Mouse (Mus musculus): ENCODE data around the gene Ppfibp2. TPM values are rescaled to one million over a fixed set of nuclear protein-coding genes. Genes with fewer than 3 reads are reported as not detected.

Ppfibp2 gene
- total RNA-seq, 2 experiments from 2014 or later, result 8.1 to 9.7 TPM

DNA sequence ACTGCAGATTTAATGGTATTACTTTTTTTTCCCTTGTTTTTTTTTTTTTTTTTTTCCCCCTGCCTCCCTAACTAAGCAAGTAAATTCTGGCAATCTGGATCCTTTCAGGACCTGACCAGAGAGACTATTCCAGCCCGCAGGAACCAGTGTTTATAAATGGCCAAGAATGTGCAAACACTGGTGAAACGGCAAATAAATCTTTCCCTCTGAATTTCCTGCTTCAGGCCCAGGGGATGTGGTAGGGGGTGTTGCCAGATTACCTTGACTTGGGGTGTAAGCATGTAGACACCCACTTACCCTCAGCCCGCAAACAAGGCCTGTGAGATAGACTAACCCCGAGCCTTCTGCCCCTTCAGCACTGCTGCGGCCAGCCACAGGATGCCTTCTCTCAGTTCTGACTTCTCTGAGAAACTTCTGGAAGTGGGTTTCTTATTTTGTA, 66.9 kb downstream of the Ppfibp2 start:
- no peak for DNase-seq (ENCODE audit: low spot score in 2 of 2)

DNA sequence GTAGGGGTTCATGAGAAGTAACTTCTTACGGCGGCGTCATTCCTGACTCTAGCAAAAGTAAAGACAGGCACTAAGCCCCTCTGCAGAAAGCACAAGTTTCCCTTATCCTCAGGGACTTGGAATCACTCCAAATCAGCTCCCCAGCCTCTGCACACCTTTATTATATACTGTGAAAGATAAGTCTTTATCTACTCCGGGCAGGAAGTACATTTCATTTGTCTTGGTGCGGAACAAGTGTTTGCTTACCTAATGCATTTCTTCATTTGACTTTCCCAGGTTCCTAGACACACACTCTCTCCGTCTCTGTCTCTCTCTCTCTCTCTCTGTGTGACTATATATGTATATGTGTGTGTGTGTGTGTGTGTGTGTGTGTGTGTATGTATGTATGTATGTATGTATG, 68.6 kb downstream of the Ppfibp2 start:
- DNase-seq (ENCODE audit: low spot score in 2 of 2), result no peak

DNA sequence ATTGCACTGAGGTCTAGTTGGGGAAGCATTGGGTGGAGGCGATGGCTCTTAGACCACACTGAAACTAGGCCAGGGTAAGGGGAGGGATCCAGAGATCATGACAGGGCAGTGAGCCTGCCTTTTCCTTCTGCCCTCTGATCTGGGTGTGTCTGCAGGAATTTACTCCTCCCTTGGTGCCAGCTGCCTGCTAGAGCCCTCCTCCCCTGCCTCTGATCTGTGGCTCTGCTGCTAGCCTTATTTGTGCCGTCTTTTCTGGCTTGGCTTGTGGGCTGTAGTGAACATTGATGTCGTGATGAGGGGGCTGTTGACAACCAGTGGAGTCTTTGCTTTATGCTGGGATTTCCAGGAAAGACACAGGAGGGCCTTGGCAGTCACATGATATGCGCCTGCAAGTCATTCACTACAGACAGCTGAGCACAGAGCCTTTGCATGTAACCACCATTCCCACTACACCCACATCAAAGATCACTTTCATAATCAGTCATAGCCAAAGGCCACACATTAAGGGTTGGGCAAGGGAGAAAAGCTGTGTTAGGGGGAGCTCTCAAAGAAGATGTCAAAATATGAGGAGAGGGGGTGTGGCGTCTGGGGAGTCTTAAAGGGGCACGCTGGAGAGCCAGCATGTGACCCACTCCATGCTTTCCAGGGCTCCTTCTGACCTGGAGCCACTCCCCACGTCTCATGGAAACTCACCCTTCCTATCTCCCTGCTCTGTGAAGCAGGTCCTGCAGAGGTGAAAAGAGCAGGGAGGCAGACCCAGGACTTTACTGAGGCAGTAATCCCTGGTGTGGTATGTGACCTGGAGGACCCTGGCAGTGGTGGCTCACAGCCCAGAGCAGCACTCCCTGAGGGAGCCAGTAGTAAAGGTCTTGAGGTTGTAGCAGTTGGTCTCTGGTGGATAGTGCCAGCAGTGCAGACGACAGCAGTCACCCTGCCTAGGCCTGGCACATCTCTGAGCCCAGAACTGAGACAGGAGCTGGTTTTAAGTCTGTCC, 69.4 kb downstream of the Ppfibp2 start:
- no peak for DNase-seq (ENCODE audit: low spot score in 2 of 2)

DNA sequence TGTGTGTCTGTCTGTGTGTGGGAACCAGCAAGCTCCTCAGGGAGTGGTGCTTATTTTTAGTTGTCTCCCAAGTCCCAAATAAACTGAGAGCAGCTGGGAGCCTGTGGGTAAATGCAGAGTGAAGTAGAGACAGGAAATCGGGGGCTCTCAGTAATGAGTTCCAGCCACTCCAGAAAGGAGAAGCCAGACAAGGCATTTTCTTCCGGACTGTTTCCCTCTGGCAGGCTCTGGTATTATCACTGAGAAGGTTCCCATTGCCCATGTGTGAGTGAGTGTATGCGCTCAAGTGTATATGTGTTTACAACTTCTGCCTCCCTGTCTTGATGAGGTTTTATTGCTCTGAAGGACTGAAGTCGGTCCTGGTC, 70.2 kb downstream of the Ppfibp2 start:
- peak in 1 of 2 experiments; percentile 15 for DNase-seq (ENCODE audit: low spot score in 2 of 2)

DNA sequence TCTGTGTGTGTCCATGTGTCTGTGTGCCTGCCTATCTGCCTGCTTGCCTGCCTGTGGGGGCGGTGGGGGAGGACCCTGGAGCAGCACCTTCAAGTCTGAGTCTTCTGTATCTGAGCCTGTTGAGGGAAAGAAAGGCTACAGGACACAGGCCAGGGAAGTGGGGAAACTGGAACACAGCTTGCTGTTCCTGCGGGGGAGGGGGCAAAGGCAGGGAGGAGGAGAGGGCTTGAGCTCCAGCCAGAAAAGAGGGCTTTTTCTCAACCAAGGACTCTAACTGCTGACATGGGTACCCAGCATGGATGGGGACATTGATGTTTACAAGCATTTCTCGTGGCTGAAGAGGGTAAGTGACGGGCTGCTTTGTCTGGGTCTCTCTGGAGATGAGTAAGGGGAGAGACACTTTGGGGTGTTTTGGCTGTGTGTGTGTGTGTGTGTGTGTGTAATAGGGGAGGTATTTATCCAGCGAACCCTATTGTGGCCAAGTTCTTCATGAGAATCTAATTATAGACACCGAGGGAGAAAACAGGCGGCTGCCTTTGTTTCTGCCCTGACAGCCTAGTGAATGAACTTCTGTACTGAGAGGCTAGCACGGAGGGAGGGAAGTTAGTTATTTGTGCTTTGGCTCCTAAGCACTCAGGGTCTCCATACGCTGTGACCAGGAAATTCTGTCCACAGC, 70.7 kb downstream of the Ppfibp2 start:
- DNase-seq (ENCODE audit: low spot score in 2 of 2), result peak in 1 of 2 experiments; percentile 55

DNA sequence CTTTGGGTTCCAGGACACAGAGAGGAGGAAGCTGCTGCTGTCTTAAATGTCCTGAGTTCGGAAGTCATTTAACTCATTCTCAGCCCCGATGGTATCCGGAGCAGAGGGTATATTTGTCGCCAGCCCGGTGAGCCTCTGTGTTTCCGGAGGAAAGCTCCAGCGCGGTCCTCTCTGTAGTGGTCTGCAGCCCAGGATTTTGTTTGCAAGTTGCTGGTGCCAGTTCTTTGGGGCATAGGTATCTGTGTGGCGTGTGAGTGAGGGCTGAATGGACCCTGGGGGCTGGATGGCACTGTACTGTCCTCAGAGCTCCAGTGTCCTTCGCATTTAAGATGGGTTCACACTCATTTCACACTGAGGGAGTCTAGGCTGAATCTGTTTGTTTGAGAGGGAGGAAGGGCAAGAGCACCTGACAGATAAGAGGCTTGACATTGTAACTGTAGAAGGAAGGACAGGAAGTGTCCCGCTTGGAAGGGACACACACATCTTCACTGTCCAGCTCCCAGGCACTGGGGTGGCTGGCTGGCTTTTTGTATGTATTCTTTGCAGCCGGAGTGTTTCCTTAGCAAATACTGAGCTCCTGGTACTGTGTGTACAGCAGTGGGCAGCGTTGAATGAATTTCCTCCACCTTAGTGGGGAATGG, 71.4 kb downstream of the Ppfibp2 start:
- DNase-seq (ENCODE audit: low spot score in 2 of 2), result no peak

DNA sequence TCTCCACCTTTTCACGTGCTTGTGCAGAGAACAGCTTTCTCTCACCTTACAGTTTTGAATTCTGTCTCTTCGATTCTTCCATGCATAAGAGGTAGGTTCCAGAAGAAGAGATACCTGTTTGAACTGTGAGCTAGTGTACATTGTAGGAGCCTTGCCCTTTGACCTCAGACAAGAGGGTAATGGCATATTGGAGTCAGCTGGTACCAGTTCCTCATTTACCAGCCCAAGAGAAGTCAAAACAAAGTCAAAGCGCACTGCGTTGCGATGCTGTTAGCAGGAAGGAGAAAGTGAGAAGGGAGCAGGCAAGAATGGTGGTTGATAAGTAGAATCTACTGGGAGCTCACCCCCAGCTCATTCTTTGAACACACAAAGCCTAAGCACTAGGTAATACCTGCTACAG, 73.5 kb downstream of the Ppfibp2 start:
- no peak for DNase-seq (ENCODE audit: low spot score in 2 of 2)

DNA sequence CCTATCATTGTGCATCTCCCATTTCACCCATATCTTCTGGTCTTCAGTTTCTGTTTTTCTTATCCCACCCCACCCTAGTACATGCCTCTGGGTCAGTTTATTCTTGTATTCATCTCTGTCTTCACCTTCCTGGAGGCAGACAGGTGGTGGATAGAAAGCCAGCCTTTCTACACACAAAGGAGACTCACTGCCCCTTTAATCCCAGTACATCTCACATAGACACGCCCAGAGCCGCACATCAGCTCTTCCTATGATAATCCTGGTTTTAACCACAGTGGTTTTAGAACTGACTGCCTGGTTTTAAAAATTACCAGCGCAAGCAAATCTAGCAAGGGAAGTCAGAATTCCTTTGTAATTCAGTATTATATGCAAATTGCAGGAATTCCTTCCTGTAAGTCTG, 80.2 kb downstream of the Ppfibp2 start:
- no peak for DNase-seq (ENCODE audit: low spot score in 2 of 2)

DNA sequence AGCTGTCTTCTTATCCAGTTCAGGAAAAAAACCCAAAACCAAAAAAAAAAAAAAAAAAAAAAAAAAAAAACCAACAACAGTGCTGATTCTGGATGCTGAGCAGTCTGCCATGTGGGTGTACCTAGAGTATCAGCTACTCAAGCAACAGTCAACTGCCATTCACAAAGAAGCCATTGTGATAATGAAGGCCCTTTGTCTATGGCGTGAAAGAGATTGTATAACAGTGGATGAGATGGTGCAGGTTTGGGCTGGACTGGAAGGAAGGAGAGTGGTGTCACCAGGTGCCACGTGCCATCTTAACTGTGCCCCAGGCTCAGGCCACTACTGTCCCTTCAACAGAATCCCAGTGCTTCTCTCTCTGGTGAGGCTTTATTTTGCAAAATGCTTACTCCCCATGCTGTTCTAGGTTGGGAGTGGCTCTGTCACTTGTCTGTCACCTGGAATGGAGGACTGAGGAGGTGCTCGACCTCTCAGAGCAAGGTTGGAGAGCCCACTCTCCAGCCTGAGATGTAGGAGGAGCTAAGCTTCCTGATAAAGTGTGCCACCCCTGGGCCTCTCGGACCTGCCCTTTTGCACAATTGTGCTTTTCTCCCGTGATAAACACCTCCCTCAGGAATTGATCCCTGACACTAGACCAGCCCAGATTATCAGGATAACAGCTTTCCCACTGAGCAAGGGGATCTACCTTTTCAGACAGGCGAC, 85.3 kb downstream of the Ppfibp2 start:
- DNase-seq (ENCODE audit: low spot score in 2 of 2), result no peak

DNA sequence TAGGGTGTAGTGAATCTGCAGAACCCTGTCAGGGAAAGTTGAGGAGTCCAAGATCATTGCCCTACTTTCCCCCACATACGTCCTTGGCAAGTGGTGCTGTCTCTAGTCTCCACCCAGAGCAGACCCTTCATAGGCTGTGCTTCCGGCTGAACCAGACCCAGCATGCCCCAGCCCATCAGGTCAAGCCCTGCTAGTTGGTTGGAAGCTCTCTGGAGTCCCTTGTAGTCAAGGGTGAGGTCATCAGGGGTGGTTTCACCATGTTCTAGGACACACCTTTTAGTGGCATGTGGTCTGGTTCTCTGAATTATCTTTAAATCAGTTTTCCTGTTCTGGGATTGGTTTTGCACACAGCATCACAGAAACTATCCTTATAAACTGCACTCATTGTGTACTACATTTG, 86.3 kb downstream of the Ppfibp2 start:
- no peak for DNase-seq (ENCODE audit: low spot score in 2 of 2)

DNA sequence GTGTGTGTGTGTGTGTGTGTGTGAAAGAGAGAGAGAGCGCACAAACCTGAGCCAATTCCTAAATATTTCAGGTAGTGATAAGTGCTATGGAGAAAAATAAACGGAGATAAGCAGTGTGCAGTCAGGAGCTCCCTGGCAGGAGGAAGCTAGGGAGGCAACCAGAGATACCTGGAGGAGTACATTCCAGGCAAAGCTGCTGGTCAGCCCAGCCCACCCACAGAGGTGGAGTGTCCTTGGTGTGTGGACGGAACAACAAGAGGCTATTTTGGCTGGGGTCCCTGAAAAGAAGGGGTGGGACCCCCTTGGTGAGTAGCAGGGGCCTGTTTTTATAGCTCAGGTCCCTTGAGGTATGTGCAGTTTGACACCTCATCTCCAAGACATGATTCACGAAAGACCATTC, 88.2 kb downstream of the Ppfibp2 start:
- DNase-seq (ENCODE audit: low spot score in 2 of 2), result no peak

DNA sequence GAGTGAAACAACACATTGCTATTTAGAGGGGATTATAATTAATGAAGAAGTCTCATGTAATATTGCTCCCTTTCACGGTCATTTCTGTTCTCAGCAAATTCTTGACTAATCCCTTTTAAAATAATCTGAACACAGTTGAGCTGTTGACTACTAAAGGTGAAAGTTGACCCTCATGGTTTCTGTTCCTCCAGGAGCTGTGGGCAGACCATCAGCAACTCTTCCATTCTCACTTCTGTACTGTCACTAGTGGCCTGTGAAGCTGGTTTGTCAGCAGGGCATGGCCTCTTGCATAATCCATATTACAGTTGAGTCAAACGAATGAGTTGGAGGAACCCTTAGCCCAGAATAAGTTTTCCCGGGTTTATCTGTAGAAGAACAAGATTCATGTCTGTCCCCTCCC, 88.6 kb downstream of the Ppfibp2 start:
- DNase-seq (ENCODE audit: low spot score in 2 of 2), result no peak

DNA sequence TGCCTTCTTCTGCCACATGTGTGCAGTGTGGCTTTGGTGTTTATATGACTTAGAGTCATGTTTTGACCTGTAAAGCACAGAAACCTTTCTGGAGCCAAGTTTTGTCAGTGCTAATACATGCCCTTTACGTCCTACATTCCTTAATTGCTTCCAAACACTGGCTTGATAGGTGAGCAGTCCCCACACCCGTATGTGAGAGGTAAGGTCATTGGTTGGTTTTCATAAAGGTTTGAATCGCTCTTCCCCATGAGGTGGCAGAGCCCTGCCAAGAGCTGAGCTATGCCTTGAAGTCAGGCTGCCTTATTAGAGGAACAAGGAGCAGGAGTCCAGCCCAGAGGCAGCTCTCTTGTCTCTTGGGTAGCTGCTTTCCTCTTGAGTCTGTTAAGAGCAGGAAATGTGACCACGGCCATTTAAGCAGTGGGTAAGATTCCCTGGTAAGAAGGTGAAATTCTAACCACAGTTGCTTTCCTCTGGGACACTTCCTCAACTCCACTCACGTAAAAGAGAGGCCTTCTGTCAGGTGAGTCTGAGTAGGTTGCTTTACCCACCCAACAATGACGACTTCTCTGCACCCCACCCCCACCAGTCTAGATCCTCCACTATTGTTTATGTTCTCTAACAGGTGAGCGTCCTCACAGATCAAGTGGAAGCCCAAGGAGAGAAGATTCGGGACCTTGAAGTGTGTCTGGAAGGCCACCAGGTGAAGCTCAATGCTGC, 90.4 kb downstream of the Ppfibp2 start:
- DNase-seq (ENCODE audit: low spot score in 2 of 2), result no peak

DNA sequence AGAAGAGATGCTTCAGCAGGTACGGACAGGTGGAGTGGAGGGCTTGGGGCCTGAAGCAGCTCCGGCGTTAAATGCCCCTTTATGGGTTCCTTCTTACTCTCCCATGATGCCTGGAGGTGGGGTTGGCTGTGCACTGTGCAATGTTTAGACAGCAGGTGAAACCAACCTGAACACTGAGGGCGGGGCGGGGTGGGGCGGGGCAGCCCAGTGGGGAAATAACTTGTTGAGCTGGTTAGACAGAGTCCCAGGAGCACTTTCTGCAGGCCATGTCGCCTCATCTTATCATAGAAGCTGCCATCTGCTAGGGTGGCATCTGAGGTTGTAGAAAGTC, 90.9 kb downstream of the Ppfibp2 start:
- no peak for DNase-seq (ENCODE audit: low spot score in 2 of 2)

DNA sequence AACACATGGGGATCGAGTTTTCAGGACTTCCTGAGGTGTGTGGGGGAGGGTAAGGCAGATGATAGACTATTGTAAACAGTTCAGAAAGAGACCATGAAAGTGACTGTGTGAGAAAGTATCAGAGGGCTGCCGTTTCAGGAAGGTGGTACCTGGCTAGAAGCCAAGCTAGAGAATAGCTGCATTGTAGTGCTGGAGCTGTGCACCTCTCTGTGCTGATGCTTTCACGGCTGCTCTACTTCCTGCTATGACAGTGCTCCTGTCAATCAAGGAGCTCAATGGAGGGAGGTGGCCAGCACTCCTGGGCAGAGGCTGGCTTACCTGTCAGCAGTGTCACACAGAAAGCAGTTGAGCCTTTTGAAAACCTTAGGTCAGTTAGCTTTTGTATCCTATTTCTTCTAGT, 92.4 kb downstream of the Ppfibp2 start:
- no peak for DNase-seq (ENCODE audit: low spot score in 2 of 2)

DNA sequence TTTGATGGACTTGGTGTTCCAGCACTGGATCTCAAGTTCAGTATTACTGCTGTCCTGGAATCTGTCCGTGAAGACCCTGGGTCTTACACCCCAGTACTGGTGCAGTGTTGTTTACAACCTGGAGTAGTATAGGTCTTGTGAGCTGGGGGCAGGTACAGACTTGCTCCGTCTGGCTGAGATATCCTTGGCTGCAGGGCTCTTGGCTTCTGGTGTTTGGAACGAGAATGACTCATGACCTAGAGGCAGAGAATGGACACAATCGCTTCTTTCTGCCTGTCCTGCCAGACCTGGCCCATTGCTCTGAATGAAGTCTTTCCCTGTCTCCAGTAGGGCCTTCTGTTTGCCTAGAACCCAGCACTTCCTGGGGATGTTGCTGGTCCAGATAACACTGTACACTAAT, 93.0 kb downstream of the Ppfibp2 start:
- DNase-seq (ENCODE audit: low spot score in 2 of 2), result no peak

DNA sequence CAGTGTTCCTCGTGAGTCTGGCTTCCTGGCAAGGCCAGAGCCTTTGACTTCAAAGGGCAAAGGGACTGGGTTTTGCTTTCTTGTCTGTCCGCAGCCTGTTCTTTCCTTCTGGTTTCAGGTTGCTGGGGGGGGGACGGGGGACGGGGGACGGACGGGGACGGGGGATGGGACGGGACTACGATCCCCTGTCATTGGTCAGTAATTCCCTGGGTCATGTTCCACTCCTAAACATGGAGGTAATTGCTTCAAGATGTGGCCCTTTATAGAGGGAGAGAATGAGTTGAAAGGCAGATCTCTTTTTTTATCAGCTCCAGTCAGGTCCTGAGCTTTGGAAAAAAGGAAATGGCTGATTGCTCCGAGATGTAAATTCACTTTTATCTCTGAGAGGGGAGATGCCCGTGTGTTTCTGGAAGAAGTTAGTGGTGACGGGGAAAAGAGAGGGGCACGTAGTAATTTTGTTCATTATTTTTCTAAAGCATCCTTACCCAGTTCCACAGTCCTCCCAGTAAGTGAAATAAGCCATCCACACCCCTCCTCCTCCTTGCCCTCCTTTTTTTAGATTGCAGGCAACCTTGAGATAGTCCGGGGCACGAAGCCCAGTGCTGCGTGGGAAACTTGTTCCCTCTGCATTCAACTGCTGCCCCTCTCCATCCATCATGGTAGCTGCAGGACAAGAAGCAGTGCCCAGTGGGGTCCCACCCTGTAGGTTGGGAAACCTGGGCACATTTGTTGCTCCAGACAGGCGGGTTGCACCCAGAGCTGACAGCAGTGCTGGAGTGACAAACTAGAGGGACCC, 95.6 kb downstream of the Ppfibp2 start:
- DNase-seq (ENCODE audit: low spot score in 2 of 2), result no peak

DNA sequence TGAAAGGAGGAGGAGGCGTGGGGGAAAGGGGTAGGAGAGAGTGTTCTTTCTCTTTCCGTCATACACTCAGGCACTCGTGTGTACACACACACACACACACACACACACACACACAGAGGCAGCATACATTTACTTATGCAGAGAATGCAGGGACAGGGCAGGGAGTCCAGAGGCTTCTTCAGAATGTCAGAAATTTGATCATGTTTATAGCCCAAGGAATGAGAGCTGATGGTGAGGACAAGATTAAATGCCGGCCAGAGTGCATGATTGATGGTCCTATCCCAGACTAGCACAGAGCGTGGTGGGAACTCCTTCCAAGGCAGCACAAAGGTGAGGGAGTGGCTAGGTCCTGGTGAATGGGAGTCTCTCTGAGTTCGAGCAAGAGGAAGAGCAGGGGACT, 96.5 kb downstream of the Ppfibp2 start:
- no peak for DNase-seq (ENCODE audit: low spot score in 2 of 2)

DNA sequence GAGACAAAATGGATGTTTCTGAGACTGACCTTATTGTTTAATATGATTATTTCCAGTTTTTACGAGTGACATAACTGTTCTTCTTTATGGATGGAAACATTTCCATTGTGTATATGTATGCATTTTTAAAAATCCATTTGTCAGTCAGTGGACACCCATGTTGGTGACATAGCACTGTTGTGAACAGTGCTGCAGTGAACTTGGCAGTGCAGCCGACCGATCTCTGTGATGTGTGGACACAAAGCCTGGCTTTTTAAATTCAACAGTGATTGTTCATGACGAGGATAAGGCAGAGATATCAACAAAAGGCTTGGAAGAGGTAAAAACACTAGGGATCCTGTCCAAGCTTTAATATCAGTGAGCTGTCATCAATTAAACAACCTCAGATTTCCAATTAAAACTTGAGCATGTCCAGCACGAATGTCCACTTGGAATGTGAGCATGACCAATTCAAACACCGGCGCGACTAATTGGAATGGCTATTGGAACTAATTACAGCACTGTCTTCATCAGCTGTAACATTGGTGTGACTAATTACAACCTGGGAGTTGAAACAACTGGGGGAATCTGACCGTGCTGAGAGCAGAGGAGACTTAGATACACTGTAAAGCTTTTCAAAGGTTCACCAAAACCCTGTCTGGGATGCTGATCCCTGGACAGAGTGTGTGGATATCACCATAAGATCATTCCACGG, 99.4 kb downstream of the Ppfibp2 start:
- no peak for DNase-seq (ENCODE audit: low spot score in 2 of 2)
